Mouse (Mus musculus): ENCODE data around the gene Arhgap36. TPM values are rescaled to one million over a fixed set of nuclear protein-coding genes. Genes with fewer than 3 reads are reported as not detected.

The Arhgap36 gene
- polyA plus RNA-seq (2015; fragmentation: Nextera tagmentation; extraction: Ambion mirVana): 5.5 and 8.0 TPM in 2 replicates

DNA sequence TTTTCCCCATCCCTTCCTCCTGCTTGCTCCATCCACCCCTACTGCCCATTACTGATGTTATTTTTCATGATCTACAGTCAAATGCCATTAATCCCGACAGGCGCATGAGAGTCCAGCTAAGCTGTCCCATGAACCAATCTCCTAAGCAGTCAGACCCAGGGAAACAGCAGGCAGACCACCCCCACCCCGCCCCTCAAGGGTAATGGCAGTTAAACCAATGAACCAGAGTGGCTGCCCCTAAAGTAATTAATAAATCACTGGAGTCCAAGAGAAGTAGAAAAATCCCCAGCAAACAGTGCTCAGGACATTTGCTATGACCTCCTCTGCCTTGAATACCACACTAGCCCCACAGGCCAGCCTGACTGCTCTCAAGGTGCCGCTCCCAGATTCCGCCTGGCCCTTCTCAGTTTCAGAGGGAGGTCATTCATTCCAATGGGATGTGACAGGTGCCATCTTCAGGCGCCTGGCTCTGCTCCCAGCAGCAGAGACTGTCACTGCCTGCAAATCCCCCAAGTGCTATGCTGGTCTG, at the start of gene Arhgap36:
Gene Arhgap36, plus strand, starts transcription at position 504 of the 529 bp plus-strand sequence.
- 38% methylated on average over 6 of the region's 6 CpGs for WGBS (ENCODE audit: insufficient replicate concordance)
- no peaks in the 10 kb centered on the region for H3K36me3 ChIP-seq
- no peaks in the 10 kb centered on the region for H3K27me3 ChIP-seq
- H3K4me2 ChIP-seq: no peak within 1 kb of the TSS
- no peak for ATAC-seq (ENCODE audit: low read depth)
- DNase-seq: no peak
- no peaks in the 10 kb centered on the region for H3K4me1 ChIP-seq (replicated peaks)
- H3K9me3 ChIP-seq (replicated peaks): no peaks in the 10 kb centered on the region
- H3K4me3 ChIP-seq (replicated peaks): no peak within 1 kb of the TSS
- no peak within 1 kb of the TSS for H3K27ac ChIP-seq
- H3K9ac ChIP-seq: no peak within 1 kb of the TSS

DNA sequence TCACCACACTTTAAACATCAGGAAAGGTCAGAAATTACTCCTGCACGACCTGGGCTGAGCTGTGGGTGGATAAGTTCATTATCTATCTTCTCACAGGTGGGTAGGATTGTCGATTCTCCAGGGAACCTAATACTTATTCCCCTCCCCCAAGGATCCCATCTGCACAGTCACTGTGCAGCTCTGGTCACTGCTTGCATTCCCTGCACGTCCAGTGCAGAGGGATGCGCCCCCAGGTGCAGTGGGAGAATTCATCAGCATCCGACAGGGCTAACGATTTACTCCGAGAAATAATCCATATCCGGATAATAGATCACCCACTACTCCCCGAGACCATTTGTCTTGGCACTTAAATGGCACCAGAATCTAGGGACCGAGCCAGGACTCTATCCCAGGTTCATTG, 6.0 kb upstream of the Arhgap36 start:
- Histone ChIP-seq H3K9ac (no peak overlapping the region), H3K4me2 (no peak overlapping the region), H3K27ac (no peak overlapping the region), H3K27me3 (no peaks in the 10 kb centered on the region), H3K9me3 (replicated peaks) (no peaks in the 10 kb centered on the region), H3K4me1 (replicated peaks) (no peaks in the 10 kb centered on the region), H3K4me3 (replicated peaks) (no peak overlapping the region), H3K36me3 (no peaks in the 10 kb centered on the region)
- WGBS (ENCODE audit: insufficient replicate concordance): 67% methylated on average over 10 of the region's 10 CpGs
- DNase-seq: no peak
- no peak for ATAC-seq (ENCODE audit: low read depth)

DNA sequence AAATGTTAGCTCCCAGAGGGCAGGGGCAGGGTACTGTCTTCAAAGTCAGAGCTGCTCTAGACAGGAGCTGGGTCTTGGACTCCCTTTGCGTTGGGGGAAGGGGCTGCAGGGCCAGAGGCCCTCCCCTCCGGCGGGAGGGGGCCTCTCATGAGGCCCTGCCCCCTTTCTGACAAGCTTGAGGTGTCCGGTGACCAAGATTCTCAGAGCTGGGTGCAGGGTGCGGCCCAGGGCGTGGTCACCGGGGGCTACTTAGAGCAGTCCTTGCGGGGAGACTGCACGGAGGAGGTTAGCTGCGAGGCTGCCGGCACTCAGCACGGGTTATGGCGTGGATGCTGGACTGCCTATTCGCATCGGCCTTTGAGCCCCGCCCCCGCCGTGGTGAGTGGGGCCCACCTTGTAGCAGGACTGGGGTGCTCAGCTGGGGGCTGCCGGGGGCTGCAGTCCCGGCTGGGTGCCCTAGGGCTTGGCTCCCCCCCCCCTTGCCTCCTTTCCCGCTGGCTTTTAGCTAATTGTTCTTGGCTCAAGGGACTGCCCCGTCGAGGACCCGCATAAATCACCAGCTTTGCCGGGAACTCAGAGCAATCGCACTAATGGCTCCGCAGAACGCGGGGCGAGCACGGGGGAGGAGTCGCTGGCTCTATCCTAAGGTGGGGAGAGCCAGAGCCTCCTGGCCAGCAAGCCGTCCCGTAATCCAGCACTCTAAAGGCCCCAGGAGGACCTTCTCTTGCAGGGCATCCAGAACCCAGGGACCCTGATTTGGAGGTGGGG, 6.7 kb downstream of the Arhgap36 start:
- H3K9me3 ChIP-seq (replicated peaks): no peaks in the 10 kb centered on the region
- no peak for ATAC-seq (ENCODE audit: low read depth)
- H3K36me3 ChIP-seq: no peaks in the 10 kb centered on the region
- H3K9ac ChIP-seq: no peak overlapping the region
- no peaks in the 10 kb centered on the region for H3K4me1 ChIP-seq (replicated peaks)
- peaks cover 5% of the 10 kb centered on the region; the same call in 1 of the 2 replicates for H3K27me3 ChIP-seq
- H3K4me3 ChIP-seq (replicated peaks): peak overlapping the region; percentile 21
- 15% methylated on average over 32 of the region's 34 CpGs for WGBS (ENCODE audit: insufficient replicate concordance)
- H3K27ac ChIP-seq: no peak overlapping the region
- peak overlapping the region; percentile 48 for H3K4me2 ChIP-seq
- no peak for DNase-seq

DNA sequence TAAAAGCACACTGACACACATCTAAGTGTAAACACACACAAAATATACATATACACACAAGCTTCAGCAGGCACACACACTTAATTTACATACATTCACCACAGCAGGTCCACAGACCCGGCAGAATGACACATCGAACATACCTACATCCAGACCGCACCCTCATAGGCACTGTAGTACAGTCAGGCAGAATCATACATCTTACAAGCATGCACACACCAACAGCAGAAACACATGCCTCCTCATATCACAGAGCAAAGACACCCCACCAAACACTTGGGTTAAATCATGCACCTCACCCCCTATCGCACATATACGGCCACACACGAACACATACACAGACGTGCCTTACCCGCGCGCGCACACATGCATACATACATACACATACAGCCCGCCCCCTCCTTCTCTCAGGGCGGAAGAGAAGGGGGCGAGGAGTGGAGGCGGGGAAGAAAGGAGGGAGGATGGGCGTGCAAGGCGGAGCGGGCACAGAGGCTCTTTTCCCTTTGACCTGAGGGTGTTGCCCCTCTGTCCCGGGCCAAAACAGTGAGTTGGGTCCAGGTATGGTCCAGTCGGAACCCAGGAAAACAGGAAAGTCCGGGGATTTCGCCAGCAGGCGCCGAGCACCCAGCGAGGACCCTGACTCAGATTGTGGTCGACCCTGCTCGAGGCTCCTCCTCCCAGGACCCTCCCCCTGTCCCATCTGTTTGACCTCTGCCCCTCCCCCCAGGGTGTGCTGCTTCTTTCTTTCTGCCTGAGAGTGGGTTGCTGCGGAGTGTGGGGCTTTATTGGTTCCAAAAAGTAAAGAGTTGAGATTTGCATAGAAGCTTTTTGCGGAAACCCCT, 16.4 kb downstream of the Arhgap36 start:
- no peaks in the 10 kb centered on the region for H3K36me3 ChIP-seq
- H3K9me3 ChIP-seq (replicated peaks): no peaks in the 10 kb centered on the region
- WGBS (ENCODE audit: insufficient replicate concordance): 28% methylated on average over 28 of the region's 29 CpGs
- H3K27ac ChIP-seq: no peak overlapping the region
- DNase-seq: no peak
- peak overlapping the region; percentile 22; the same call in 1 of the 2 replicates for H3K4me3 ChIP-seq (replicated peaks)
- no peaks in the 10 kb centered on the region for H3K27me3 ChIP-seq
- H3K9ac ChIP-seq: no peak overlapping the region
- H3K4me1 ChIP-seq (replicated peaks): no peaks in the 10 kb centered on the region
- 0 out of 2 replicates have a peak, but pooled peaks have one; percentile 7 for ATAC-seq (ENCODE audit: low read depth)
- peak overlapping the region; percentile 34 for H3K4me2 ChIP-seq

DNA sequence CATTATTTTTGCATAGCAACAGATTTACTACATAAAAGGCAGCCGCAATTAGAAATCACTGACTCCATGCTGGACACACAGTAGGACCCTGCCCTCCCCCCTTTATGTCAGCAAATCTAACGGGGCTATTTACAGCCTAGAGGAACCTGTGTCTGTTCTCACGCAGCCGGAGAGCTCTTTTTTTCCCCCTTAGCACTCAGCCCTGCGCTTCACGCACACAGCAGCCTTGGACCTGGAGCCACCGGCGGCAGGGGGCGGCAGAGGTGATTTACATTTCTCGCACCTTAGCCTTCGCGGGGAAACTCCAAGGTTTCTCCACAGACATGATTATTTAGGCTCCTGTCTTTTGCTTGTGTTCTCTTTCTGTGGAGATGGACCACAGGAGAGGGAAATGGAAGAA, 17.1 kb downstream of the Arhgap36 start:
- Histone ChIP-seq H3K4me2 (peak overlapping the region; percentile 34), H3K9ac (no peak overlapping the region), H3K27me3 (no peaks in the 10 kb centered on the region), H3K9me3 (replicated peaks) (no peaks in the 10 kb centered on the region), H3K4me1 (replicated peaks) (no peaks in the 10 kb centered on the region), H3K4me3 (replicated peaks) (peak overlapping the region; percentile 22; the same call in 1 of the 2 replicates), H3K27ac (no peak overlapping the region), H3K36me3 (no peaks in the 10 kb centered on the region)
- ATAC-seq (ENCODE audit: low read depth) (no peak), DNase-seq (no peak)
- WGBS (ENCODE audit: insufficient replicate concordance): 16% methylated on average over 12 of the region's 12 CpGs

DNA sequence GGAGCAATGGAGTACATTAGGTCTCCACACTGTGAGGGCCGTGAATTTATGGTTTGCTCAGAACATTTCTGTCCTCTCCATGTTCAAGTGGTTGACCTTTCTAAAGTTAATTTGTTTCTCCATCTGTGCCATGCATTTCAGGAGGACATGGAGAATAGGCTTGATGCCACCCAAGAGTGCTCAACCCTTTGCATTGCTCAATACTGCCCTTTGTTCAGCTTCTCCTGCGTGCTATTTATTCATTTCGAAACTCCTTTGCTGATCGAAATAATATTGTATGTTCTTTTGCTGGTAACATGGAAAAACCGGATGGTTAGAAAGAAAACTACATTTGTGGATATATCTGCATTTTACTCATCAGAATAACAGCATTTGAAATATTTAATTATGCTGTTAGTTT, 25.4 kb downstream of the Arhgap36 start:
- WGBS (ENCODE audit: insufficient replicate concordance): 60% methylated on average over 5 of the region's 5 CpGs
- Histone ChIP-seq H3K9me3 (replicated peaks) (no peaks in the 10 kb centered on the region), H3K36me3 (no peaks in the 10 kb centered on the region), H3K27me3 (peaks cover 6% of the 10 kb centered on the region), H3K4me2 (no peak overlapping the region), H3K27ac (no peak overlapping the region), H3K9ac (no peak overlapping the region), H3K4me3 (replicated peaks) (no peak overlapping the region), H3K4me1 (replicated peaks) (no peaks in the 10 kb centered on the region)
- ATAC-seq (ENCODE audit: low read depth) (no peak), DNase-seq (no peak)

DNA sequence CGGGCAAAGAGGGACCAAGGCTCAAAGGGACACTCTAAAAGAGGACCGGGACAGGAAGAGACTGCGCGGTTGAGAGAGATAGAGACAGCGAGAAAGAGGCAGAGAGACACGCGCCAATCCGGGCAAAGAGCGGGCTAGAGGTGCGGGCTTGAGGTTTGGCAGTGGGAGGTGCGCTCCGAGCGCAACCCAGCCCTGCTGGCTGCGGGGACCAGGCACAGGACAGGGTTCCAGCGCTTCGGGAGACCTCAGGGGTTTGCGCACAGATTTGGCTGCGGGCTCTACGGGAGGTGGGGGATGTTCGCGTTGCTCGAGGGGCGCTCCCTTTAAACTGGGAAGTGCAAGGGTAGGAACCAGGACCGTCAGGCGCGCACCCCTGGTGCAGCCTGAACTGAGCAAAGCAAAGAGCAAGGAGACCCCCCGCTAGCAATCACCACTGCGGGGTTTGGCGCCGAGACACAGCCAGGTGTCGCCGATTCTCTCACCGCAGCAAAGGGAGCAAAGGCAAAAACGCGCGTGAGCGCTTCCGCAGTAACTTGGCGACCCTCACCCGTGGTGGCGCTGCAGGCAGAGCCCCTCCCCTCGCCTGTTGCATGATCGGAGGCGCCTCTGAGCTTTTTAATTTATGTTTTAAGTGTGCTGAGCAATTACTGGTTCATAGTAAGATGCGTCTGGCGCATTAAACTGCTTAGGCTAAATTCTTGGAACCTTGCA, 30.1 kb downstream of the Arhgap36 start:
- Histone ChIP-seq H3K4me2 (peak overlapping the region; percentile 39), H3K9ac (no peak overlapping the region), H3K9me3 (replicated peaks) (no peaks in the 10 kb centered on the region), H3K36me3 (no peaks in the 10 kb centered on the region), H3K4me3 (replicated peaks) (peak overlapping the region; percentile 32), H3K27ac (no peak overlapping the region), H3K27me3 (peaks cover 14% of the 10 kb centered on the region), H3K4me1 (replicated peaks) (no peaks in the 10 kb centered on the region)
- no peak for DNase-seq
- 11% methylated on average over 46 of the region's 46 CpGs for WGBS (ENCODE audit: insufficient replicate concordance)
- ATAC-seq (ENCODE audit: low read depth): no peak

Other genes with a start within 250 kb of the Arhgap36 start
- gene Enox2, start 175.7 kb upstream of the Arhgap36 start, polyA plus RNA-seq (2015; fragmentation: Nextera tagmentation; extraction: Ambion mirVana): 3.9 and 4.2 TPM in 2 replicates
- not detected in 2 replicates for gene Olfr1320, start 208.4 kb downstream of the Arhgap36 start, polyA plus RNA-seq (2015; fragmentation: Nextera tagmentation; extraction: Ambion mirVana)

Measured in liver, embryonic 13.5 days (tissue).